Mouse (Mus musculus) liver, embryonic 12.5 days (tissue): Measurements from ENCODE around the gene Pgbd5. TPM values are rescaled to one million over a fixed set of nuclear protein-coding genes. Genes with fewer than 3 reads are reported as not detected.

Source experiments
- ATAC-seq: fragments of 200-750 bp; cut with Nextera tagmentation; 2 replicates; pipeline ENCODE4 v1.8.0; 2017; ENCODE audit warnings: moderate number of reproducible peaks, mild to moderate bottlenecking, moderate library complexity
- H3K27ac ChIP-seq: fragments of 300-500 bp; sonication (generic); 2 replicates; pipeline ENCODE4 v1.5.1; 2016; ENCODE audit warnings: mild to moderate bottlenecking
- H3K27me3 ChIP-seq: fragments of 300-500 bp; sonication (generic); replicated peaks from 2 replicates; pipeline ENCODE4 v1.6.1; 2016; ENCODE audit warnings: mild to moderate bottlenecking, moderate library complexity
- H3K36me3 ChIP-seq: fragments of 300-500 bp; sonication (generic); 2 replicates; pipeline ENCODE4 v1.6.1; 2016; ENCODE audit warnings: mild to moderate bottlenecking, moderate library complexity
- H3K4me1 ChIP-seq: fragments of 300-500 bp; sonication (generic); 2 replicates; pipeline ENCODE4 v1.6.1; 2016
- H3K4me2 ChIP-seq: fragments of 300-500 bp; sonication (generic); 2 replicates; pipeline ENCODE4 v1.6.1; 2016; ENCODE audit warnings: mild to moderate bottlenecking, moderate library complexity
- H3K4me3 ChIP-seq: fragments of 300-500 bp; sonication (generic); 2 replicates; pipeline ENCODE4 v1.5.1; 2016; ENCODE audit warnings: mild to moderate bottlenecking, moderate library complexity
- H3K9ac ChIP-seq: fragments of 300-500 bp; sonication (generic); 2 replicates; pipeline ENCODE4 v1.6.1; 2016; ENCODE audit warnings: mild to moderate bottlenecking, moderate library complexity
- H3K9me3 ChIP-seq: fragments of 300-500 bp; sonication (generic); replicated peaks from 2 replicates; pipeline ENCODE4 v1.6.1; 2016; ENCODE audit warnings: mild to moderate bottlenecking, moderate library complexity
- WGBS: fragments of 180-500 bp; shearing (Covaris S2); methylation state at CpG from one replicate; pipeline ENCODE4 v1.1.7; 2016; ENCODE audit not compliant: insufficient replicate concordance; 5-methylcytosine and 5-hydroxymethylcytosine counted together
- polyA plus RNA-seq: library from polyadenylated mRNA; unstranded; fragments of >200 nt; fragmentation: Nextera tagmentation; extraction: Ambion mirVana; gene quantifications from 2 replicates; pipeline ENCODE4 v1.2.1, GENCODE M21; 2016

Gene Pgbd5
- 0.24 and 0.37 TPM in 2 replicates for polyA plus RNA-seq

DNA sequence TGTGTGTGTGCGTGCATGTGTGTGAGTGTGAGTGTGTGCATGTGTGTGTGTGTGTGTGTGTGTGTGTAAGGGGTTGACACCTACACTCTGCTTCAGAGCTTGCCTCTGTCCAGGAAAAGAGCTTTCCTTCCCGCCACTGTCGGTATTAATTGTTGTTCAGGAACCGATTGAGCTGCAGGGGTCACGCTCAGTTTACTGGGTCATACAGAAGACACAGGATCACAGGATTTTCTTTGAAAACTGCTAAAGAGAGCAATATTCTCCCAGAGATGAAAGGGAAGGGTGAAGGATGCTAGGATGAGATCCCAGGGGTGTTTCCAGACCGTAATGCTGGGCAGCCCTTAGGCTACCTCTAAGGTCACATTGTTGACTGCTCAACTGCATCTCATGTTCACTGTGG, at the start of gene Pgbd5:
TSS of gene Pgbd5 (minus strand) at position 101 of the 400 bp plus-strand sequence.
- no peak within 1 kb of the TSS for H3K4me3 ChIP-seq
- no peaks in the 10 kb centered on the region for H3K9me3 ChIP-seq
- H3K4me2 ChIP-seq, result no peak within 1 kb of the TSS
- H3K27me3 ChIP-seq, result peaks cover 17% of the 10 kb centered on the region
- no peaks in the 10 kb centered on the region for H3K36me3 ChIP-seq
- WGBS, result 70% methylated on average over 6 of the region's 6 CpGs
- ATAC-seq, result no peak
- 0 out of 2 replicates have a peak, but pooled peaks cover 4% of the 10 kb centered on the region for H3K4me1 ChIP-seq
- H3K9ac ChIP-seq, result no peak within 1 kb of the TSS
- no peak within 1 kb of the TSS for H3K27ac ChIP-seq

DNA sequence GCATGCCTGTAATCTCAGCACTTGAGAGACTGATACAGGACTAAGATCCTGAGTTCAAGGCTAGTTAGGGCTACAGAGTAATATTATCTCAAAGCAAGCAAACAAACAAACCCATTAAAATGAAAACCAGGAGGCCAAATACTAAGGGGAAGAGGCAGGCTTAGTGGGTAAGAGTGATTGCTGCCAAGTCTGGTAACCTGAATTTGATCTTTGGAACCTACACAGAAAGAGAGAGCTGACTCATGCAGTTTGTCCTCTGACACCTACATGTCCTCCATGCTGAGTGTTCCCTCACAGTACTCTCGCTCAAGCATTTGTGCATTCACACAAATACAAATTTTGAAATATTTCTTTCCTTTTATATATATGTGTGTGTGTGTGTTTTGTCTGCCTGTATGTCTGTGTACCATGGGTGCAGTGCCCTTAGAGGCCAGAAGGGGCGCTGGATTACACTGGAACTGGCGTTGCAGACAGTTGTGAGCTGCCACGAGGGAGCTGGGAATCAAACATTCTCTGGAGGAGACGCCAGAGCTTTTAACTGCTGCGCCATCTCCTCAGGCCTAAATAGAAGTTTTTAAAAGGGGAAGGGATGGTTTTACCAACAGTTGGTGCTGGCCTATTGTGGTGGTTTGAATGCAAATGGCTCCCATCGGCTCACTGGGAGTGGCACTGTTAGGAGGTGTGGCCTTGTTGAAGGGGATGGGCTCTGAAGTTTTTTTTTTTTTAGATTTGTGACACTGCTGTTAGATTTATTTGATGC, 44.1 kb upstream of the Pgbd5 start:
- H3K4me1 ChIP-seq, result no peaks in the 10 kb centered on the region
- H3K9ac ChIP-seq, result no peak overlapping the region
- H3K4me2 ChIP-seq, result no peak overlapping the region
- H3K4me3 ChIP-seq, result no peak overlapping the region
- H3K27ac ChIP-seq, result no peak overlapping the region
- no peaks in the 10 kb centered on the region for H3K27me3 ChIP-seq
- no peak for ATAC-seq
- no peaks in the 10 kb centered on the region for H3K36me3 ChIP-seq
- WGBS, result 57% methylated on average over 7 of the region's 7 CpGs
- 0 out of 2 replicates have a peak, but pooled peaks cover 3% of the 10 kb centered on the region for H3K9me3 ChIP-seq

GRCm38 (mm10) chr8:124482790-124483189, 43.3 kb upstream of the Pgbd5 start:
- Histone ChIP-seq H3K4me1 (no peaks in the 10 kb centered on the region), H3K27ac (no peak overlapping the region), H3K27me3 (no peaks in the 10 kb centered on the region), H3K9me3 (0 out of 2 replicates have a peak, but pooled peaks cover 3% of the 10 kb centered on the region), H3K4me2 (no peak overlapping the region), H3K36me3 (no peaks in the 10 kb centered on the region), H3K4me3 (no peak overlapping the region), H3K9ac (no peak overlapping the region)
- 62% methylated on average over 2 of the region's 2 CpGs for WGBS
- ATAC-seq, result no peak

GRCm38 (mm10) chr8:124480321-124480720, 40.9 kb upstream of the Pgbd5 start:
- Histone ChIP-seq H3K4me3 (no peak overlapping the region), H3K9me3 (0 out of 2 replicates have a peak, but pooled peaks cover 3% of the 10 kb centered on the region), H3K4me2 (no peak overlapping the region), H3K27ac (no peak overlapping the region), H3K27me3 (no peaks in the 10 kb centered on the region), H3K36me3 (no peaks in the 10 kb centered on the region), H3K9ac (no peak overlapping the region), H3K4me1 (no peaks in the 10 kb centered on the region)
- 68% methylated on average over 8 of the region's 8 CpGs for WGBS
- ATAC-seq, result no peak

DNA sequence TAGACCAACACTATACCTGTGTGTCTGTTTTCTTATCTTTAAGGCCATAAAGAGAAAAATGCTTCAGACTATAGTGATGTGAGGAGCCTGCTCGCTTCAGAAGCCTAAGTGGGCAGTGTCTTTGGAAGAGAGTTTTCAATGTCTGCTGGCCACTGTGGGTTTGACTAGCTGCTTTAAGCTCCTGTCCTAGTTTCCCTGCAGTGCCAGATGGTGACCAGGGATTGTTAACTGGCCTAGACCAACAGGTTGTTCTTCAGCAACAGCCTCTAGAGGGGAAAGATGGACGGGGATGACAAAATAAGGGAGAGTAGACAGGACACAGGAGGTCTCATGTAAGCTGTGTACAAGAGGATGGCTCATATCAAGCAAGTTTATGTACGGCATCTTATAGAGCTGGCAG, 39.8 kb upstream of the Pgbd5 start:
- H3K4me1 ChIP-seq, result no peaks in the 10 kb centered on the region
- no peak overlapping the region for H3K4me3 ChIP-seq
- 0 out of 2 replicates have a peak, but pooled peaks cover 3% of the 10 kb centered on the region for H3K9me3 ChIP-seq
- H3K36me3 ChIP-seq, result no peaks in the 10 kb centered on the region
- no peak overlapping the region for H3K27ac ChIP-seq
- 56% methylated on average over 3 of the region's 3 CpGs for WGBS
- no peak overlapping the region for H3K4me2 ChIP-seq
- H3K27me3 ChIP-seq, result no peaks in the 10 kb centered on the region
- H3K9ac ChIP-seq, result no peak overlapping the region
- ATAC-seq, result no peak

DNA sequence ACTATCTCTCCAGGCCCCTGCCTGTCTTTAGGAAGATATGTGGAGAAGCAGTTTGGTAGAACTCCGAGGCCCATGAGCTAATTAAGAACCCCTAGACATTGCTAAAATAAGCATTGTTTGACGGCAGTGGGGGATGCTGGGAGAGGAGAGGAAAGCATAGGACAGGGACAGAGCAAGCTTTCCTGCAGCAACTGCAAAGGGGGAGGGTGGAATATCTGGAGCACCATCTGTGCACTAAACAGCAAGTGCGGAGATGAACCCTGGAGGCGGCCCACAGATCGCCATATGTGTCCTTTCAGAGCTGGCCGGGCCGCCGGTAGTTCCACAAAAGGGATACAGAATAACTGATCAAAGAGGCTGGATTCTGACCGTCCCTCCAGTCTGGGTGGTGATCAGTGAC, 37.2 kb upstream of the Pgbd5 start:
- Histone ChIP-seq H3K27me3 (no peaks in the 10 kb centered on the region; the same call in 1 of the 2 replicates), H3K27ac (no peak overlapping the region), H3K4me3 (no peak overlapping the region), H3K36me3 (no peaks in the 10 kb centered on the region), H3K4me1 (no peaks in the 10 kb centered on the region), H3K4me2 (no peak overlapping the region), H3K9me3 (no peaks in the 10 kb centered on the region), H3K9ac (no peak overlapping the region)
- no peak for ATAC-seq
- WGBS, result 72% methylated on average over 9 of the region's 9 CpGs

DNA sequence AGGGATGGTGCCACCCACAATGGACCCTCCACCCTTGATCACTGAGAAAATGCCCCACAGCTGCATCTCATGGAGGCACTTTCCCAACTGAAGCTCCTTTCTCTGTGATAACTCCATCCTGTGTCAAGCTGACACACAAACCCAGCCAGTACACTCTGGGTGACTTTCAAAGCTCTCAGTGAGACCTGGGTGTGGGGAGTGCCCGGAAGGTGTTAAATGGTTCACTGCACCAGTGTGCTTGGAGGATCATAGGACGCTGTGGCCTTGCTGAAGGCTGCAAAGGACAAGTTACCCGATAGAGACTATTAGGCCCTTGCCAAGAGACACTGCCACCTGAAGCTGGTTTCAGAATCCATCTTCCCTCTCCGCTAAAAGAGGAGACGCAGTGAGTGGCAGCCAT, 36.2 kb upstream of the Pgbd5 start:
- Histone ChIP-seq H3K27me3 (no peaks in the 10 kb centered on the region; the same call in 1 of the 2 replicates), H3K4me1 (no peaks in the 10 kb centered on the region), H3K4me2 (no peak overlapping the region), H3K36me3 (no peaks in the 10 kb centered on the region), H3K4me3 (no peak overlapping the region), H3K27ac (no peak overlapping the region), H3K9ac (no peak overlapping the region), H3K9me3 (no peaks in the 10 kb centered on the region)
- WGBS, result 58% methylated on average over 5 of the region's 5 CpGs
- ATAC-seq, result no peak

- no peak overlapping the region for H3K27ac ChIP-seq
- no peak for ATAC-seq
Measured at GRCm38 (mm10) chr8:124464641-124465040, 25.2 kb upstream of the Pgbd5 start.

GRCm38 (mm10) chr8:124463111-124463510, 23.7 kb upstream of the Pgbd5 start:
- Histone ChIP-seq H3K9ac (no peak overlapping the region), H3K36me3 (no peaks in the 10 kb centered on the region), H3K9me3 (no peaks in the 10 kb centered on the region), H3K4me3 (no peak overlapping the region), H3K27ac (no peak overlapping the region), H3K4me2 (no peak overlapping the region), H3K4me1 (no peaks in the 10 kb centered on the region), H3K27me3 (no peaks in the 10 kb centered on the region; the same call in 1 of the 2 replicates)
- ATAC-seq, result no peak
- 40% methylated on average over 4 of the region's 4 CpGs for WGBS

More at GRCm38 (mm10) chr8:124464641-124465040, 25.2 kb upstream of the Pgbd5 start:
- Histone ChIP-seq H3K4me2 (no peak overlapping the region), H3K4me3 (no peak overlapping the region), H3K9ac (no peak overlapping the region), H3K4me1 (no peaks in the 10 kb centered on the region), H3K9me3 (no peaks in the 10 kb centered on the region), H3K27me3 (no peaks in the 10 kb centered on the region; the same call in 1 of the 2 replicates), H3K36me3 (no peaks in the 10 kb centered on the region)
- 69% methylated on average over 2 of the region's 2 CpGs for WGBS

DNA sequence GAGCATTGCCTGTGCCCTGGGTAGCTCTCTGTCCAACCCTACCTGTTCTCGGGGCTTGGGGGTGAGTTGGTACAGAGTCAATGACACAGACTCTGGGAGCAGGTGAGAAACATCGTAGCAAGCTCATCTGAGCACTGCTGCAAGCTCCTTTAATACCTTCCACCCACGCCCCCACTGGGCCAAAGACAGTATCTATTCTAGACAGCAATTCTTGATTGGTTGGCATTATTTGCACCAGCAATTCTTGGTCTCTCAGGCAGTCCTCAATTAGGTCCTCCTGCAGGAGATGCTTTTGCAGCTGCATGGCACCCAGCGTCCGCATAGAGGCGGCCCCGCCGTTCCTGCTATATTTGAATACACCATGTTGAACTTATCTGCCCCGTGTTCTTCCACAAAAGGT, 22.7 kb upstream of the Pgbd5 start:
- ATAC-seq, result no peak
- no peaks in the 10 kb centered on the region for H3K36me3 ChIP-seq
- WGBS, result 61% methylated on average over 9 of the region's 9 CpGs
- H3K4me1 ChIP-seq, result no peaks in the 10 kb centered on the region
- no peak overlapping the region for H3K27ac ChIP-seq
- no peak overlapping the region for H3K4me3 ChIP-seq
- H3K9ac ChIP-seq, result no peak overlapping the region
- H3K9me3 ChIP-seq, result no peaks in the 10 kb centered on the region
- no peak overlapping the region for H3K4me2 ChIP-seq
- H3K27me3 ChIP-seq, result no peaks in the 10 kb centered on the region; the same call in 1 of the 2 replicates

GRCm38 (mm10) chr8:124461103-124461502, 21.6 kb upstream of the Pgbd5 start:
- H3K9me3 ChIP-seq, result no peaks in the 10 kb centered on the region
- ATAC-seq, result no peak
- H3K4me2 ChIP-seq, result no peak overlapping the region
- H3K36me3 ChIP-seq, result no peaks in the 10 kb centered on the region
- H3K4me3 ChIP-seq, result no peak overlapping the region
- no peaks in the 10 kb centered on the region for H3K4me1 ChIP-seq
- H3K9ac ChIP-seq, result no peak overlapping the region
- 70% methylated on average over 10 of the region's 10 CpGs for WGBS
- no peak overlapping the region for H3K27ac ChIP-seq
- no peaks in the 10 kb centered on the region; the same call in 1 of the 2 replicates for H3K27me3 ChIP-seq

DNA sequence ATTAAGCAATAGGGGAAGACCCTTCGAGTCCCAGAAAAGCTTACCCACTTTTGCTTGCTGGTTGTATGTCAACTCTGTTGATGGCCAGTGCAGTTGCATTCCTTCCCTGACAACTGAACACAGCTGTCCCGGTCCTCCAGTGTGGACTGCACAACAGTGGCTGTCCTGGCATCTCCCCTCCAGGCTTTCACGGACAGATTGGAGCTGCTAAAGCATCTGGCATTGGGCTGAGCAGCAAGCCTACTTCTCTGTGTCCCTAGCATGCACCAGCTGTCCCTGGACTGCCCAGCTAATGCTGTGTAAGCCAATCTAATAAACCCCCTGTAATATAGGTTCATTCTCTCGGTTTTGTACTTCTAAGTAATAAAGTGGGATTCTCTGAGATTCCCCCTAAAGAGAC, 21.2 kb upstream of the Pgbd5 start:
- WGBS, result 45% methylated on average over 4 of the region's 4 CpGs
- no peak overlapping the region for H3K9ac ChIP-seq
- ATAC-seq, result no peak

More for the DNA sequence above, 21.2 kb upstream of the Pgbd5 start:
- Histone ChIP-seq H3K27me3 (no peaks in the 10 kb centered on the region; the same call in 1 of the 2 replicates), H3K9me3 (no peaks in the 10 kb centered on the region), H3K27ac (no peak overlapping the region), H3K4me2 (no peak overlapping the region), H3K36me3 (no peaks in the 10 kb centered on the region), H3K4me1 (no peaks in the 10 kb centered on the region), H3K4me3 (no peak overlapping the region)
